Mouse (Mus musculus) testis, adult 2 months (tissue): ENCODE measurements around the gene Atp6v1g3.

ENCODE experiments used
- CTCF ChIP-seq: fragments of 200-500 bp; IDR thresholded peaks from 2 replicates; pipeline ENCODE4 v1.5.1; 2012; ENCODE audit warnings: low read depth, mild to moderate bottlenecking, inconsistent platforms, low read length, moderate library complexity; ENCODE audit not compliant: control insufficient read depth, insufficient read depth, insufficient replicate concordance
- POLR2A ChIP-seq: fragments of 200-500 bp; IDR thresholded peaks from 2 replicates; pipeline ENCODE4 v1.6.1; 2012; ENCODE audit warnings: low read depth, mild to moderate bottlenecking, inconsistent platforms, low read length, moderate library complexity; ENCODE audit not compliant: control insufficient read depth

GRCm38 (mm10) chr1:138262408-138262807 is 11.1 kb upstream of the Atp6v1g3 start:
- TF ChIP-seq CTCF (no peak), POLR2A (no peak)
